Mouse (Mus musculus) ES-CJ7 (cell line): ENCODE data around the gene Zfp277.

Experiments used
- DNase-seq: peaks from one replicate; pipeline ENCODE4 v3.0.0; 2011; ENCODE audit warnings: low read depth, low spot score

Gene Zfp277

GRCm38 (mm10) chr12:40445206-40445605 is 496 bp downstream of the Zfp277 start:
- peak; percentile 57 for DNase-seq

- no peak for DNase-seq
Measured at GRCm38 (mm10) chr12:40438049-40438448, 7.7 kb downstream of the Zfp277 start.

GRCm38 (mm10) chr12:40434101-40434500 is 11.6 kb downstream of the Zfp277 start:
- no peak for DNase-seq

GRCm38 (mm10) chr12:40431075-40431474 is 14.6 kb downstream of the Zfp277 start:
- no peak for DNase-seq

- no peak for DNase-seq
Measured at GRCm38 (mm10) chr12:40429976-40430375, 15.7 kb downstream of the Zfp277 start.

- no peak for DNase-seq
Measured at GRCm38 (mm10) chr12:40427606-40428005, 18.1 kb downstream of the Zfp277 start.

- no peak for DNase-seq
Measured at GRCm38 (mm10) chr12:40424991-40425390, 20.7 kb downstream of the Zfp277 start.

- no peak for DNase-seq
Measured at GRCm38 (mm10) chr12:40417257-40417656, 28.4 kb downstream of the Zfp277 start.

- no peak for DNase-seq
Measured at GRCm38 (mm10) chr12:40415312-40415925, 30.3 kb downstream of the Zfp277 start.

GRCm38 (mm10) chr12:40414682-40415311 is 30.9 kb downstream of the Zfp277 start:
- no peak for DNase-seq

- no peak for DNase-seq
Measured at GRCm38 (mm10) chr12:40399812-40400211, 45.9 kb downstream of the Zfp277 start.

GRCm38 (mm10) chr12:40399386-40399785 is 46.3 kb downstream of the Zfp277 start:
- DNase-seq = no peak

GRCm38 (mm10) chr12:40398916-40399315 is 46.8 kb downstream of the Zfp277 start:
- DNase-seq = no peak

- DNase-seq = no peak
Measured at GRCm38 (mm10) chr12:40392869-40393268, 52.8 kb downstream of the Zfp277 start.

- no peak for DNase-seq
Measured at GRCm38 (mm10) chr12:40391262-40391661, 54.4 kb downstream of the Zfp277 start.

GRCm38 (mm10) chr12:40387786-40388185 is 57.9 kb downstream of the Zfp277 start:
- DNase-seq = no peak

- DNase-seq = no peak
Measured at GRCm38 (mm10) chr12:40385301-40385700, 60.4 kb downstream of the Zfp277 start.

GRCm38 (mm10) chr12:40383718-40384117 is 62.0 kb downstream of the Zfp277 start:
- no peak for DNase-seq

- DNase-seq = no peak
Measured at GRCm38 (mm10) chr12:40382539-40382938, 63.2 kb downstream of the Zfp277 start.

- DNase-seq = no peak
Measured at GRCm38 (mm10) chr12:40381824-40382223, 63.9 kb downstream of the Zfp277 start.

GRCm38 (mm10) chr12:40381173-40381801 is 64.4 kb downstream of the Zfp277 start:
- no peak for DNase-seq

GRCm38 (mm10) chr12:40379538-40379923 is 66.2 kb downstream of the Zfp277 start:
- no peak for DNase-seq
